Mouse (Mus musculus) limb, embryonic 14.5 days (tissue): ENCODE data around the gene Slamf6. TPM values are rescaled to one million over a fixed set of nuclear protein-coding genes. Genes with fewer than 3 reads are reported as not detected.

ENCODE experiments used
- ATAC-seq: fragments of 200-750 bp; cut with Nextera tagmentation; 2 replicates; pipeline ENCODE4 v1.8.0; 2017; ENCODE audit warnings: low read depth, moderate number of reproducible peaks, moderate TSS enrichment; ENCODE audit not compliant: low FRiP score
- DNase-seq: peaks from one replicate; pipeline ENCODE4 v3.0.0-alpha.2; 2015; ENCODE audit warnings: low spot score
- H3K27ac ChIP-seq: fragments of 300-500 bp; sonication (generic); replicated peaks from 2 replicates; pipeline ENCODE4 v1.5.1; 2014; ENCODE audit warnings: low read depth, mild to moderate bottlenecking, low read length, moderate library complexity, mixed read lengths
- H3K27me3 ChIP-seq: fragments of 300-500 bp; sonication (generic); 2 replicates; pipeline ENCODE4 v1.6.1; 2014; ENCODE audit warnings: low read length, mixed read lengths; ENCODE audit not compliant: control insufficient read depth, insufficient read depth
- H3K36me3 ChIP-seq: fragments of 300-500 bp; sonication (generic); 2 replicates; pipeline ENCODE4 v1.6.1; 2014; ENCODE audit warnings: mild to moderate bottlenecking, low read length, moderate library complexity, mixed read lengths; ENCODE audit not compliant: control insufficient read depth, insufficient read depth
- H3K4me1 ChIP-seq: fragments of 300-500 bp; sonication (generic); 2 replicates; pipeline ENCODE4 v1.6.1; 2014; ENCODE audit warnings: antibody characterized with exemption, low read length, mixed read lengths; ENCODE audit not compliant: control insufficient read depth, insufficient read depth
- H3K4me2 ChIP-seq: fragments of 300-500 bp; sonication (generic); replicated peaks from 2 replicates; pipeline ENCODE4 v1.6.1; 2014; ENCODE audit warnings: low read depth, mild to moderate bottlenecking, low read length, moderate library complexity; ENCODE audit not compliant: severe bottlenecking
- H3K4me3 ChIP-seq: fragments of 300-500 bp; sonication (generic); replicated peaks from 2 replicates; pipeline ENCODE4 v1.5.1; 2014; ENCODE audit warnings: low read length
- H3K9ac ChIP-seq: fragments of 300-500 bp; sonication (generic); 2 replicates; pipeline ENCODE4 v1.6.1; 2014; ENCODE audit warnings: mild to moderate bottlenecking, low read depth, low read length, moderate library complexity; ENCODE audit not compliant: severe bottlenecking
- H3K9me3 ChIP-seq: fragments of 300-500 bp; sonication (generic); 2 replicates; pipeline ENCODE4 v1.6.1; 2016; ENCODE audit warnings: low read length; ENCODE audit not compliant: control insufficient read depth
- POLR2A ChIP-seq: fragments of 200-500 bp; IDR thresholded peaks from 2 replicates; pipeline ENCODE4 v1.8.0; 2012; ENCODE audit warnings: inconsistent platforms, mild to moderate bottlenecking, moderate library complexity, borderline replicate concordance; ENCODE audit not compliant: insufficient read depth, insufficient read length; ENCODE audit errors: extremely low read depth
- WGBS: fragments of 180-500 bp; shearing (Covaris S2); extraction: QIAGEN DNeasy Blood & Tissue Kit; methylation state at CpG from one replicate; pipeline ENCODE4 v1.1.7; 2014; 5-methylcytosine and 5-hydroxymethylcytosine counted together
- polyA plus RNA-seq, 2 experiments: library from polyadenylated mRNA; depleted of rRNA in 1 of 2; stranded (reverse) in 1 of 2; unstranded in 1 of 2; fragments of >200 nt; fragmentation: Nextera tagmentation in 1 of 2; extraction: Ambion mirVana in 1 of 2; gene quantifications; 2 replicates each; pipeline versions ENCODE4 v1.2.1 to v1.2.3; 2012 to 2014

The Slamf6 gene
- polyA plus RNA-seq, 2 experiments = 0.11 to 0.32 TPM

DNA sequence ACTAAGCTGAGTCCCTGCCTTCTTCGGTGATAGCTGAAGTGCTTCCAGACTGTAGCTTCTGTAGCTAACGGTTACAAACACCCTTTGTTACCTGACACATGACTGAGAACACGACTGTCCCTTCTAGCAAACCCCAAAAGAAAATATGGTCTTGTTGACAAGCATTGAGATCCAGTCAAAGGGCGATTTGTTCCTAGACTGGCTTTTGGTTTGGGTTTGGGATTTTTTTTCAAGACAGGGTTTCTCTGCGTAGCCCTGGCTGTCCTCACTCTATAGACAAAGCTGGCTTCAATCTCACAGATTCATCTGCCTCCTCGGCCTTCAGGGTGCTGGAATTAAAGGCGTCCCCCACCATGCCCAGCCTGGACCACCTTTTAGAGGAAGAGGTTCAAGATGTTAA lies 79.4 kb downstream of the Slamf6 start:
- Histone ChIP-seq H3K9ac (no peak overlapping the region), H3K4me3 (no peak overlapping the region), H3K27ac (no peak overlapping the region), H3K9me3 (no peaks in the 10 kb centered on the region), H3K36me3 (peaks cover 5% of the 10 kb centered on the region), H3K4me1 (no peaks in the 10 kb centered on the region), H3K27me3 (no peaks in the 10 kb centered on the region), H3K4me2 (no peak overlapping the region)
- WGBS = 80% methylated on average over 7 of the region's 7 CpGs
- DNase-seq (no peak), ATAC-seq (no peak)
- TF ChIP-seq POLR2A = no peak

DNA sequence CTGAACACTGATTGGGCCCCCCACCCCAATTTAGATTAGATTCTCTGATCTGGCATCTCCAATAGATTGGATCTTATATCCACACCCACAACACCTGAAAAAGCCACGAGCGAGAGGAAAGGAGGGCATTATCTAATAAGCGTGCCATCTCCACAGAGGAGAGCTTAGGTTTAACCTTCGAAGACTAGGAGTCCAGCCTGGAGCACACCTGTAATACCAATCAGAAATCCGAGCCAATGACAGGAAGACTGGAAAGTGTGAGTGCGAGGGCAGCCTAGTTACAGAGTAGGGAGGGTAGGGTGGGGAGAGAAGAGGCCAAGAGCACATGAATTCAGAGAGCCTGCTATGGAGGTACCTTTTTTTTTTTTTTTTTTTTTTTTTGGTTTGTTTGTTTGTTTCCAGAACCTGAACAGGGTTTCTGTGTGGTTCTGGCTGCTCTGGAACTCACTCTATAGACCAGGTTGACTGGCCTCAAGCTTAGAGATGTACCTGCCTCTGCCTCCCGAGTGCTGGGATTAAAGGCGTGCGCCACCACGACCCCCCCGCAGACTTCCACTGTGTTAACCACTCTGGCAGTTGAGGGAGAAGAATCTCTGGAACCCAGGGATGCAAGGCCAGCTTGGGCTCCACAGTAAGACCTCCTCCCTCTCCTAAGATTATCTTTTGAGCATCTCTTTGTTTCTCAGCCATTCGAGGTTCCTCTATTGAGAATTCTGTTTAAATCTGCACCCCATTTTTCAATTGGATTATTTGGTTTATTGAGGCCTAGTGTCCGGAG lies 81.7 kb downstream of the Slamf6 start:
- no peaks in the 10 kb centered on the region for H3K27me3 ChIP-seq
- H3K27ac ChIP-seq = no peak overlapping the region
- H3K4me2 ChIP-seq = no peak overlapping the region
- WGBS = 87% methylated on average over 13 of the region's 13 CpGs
- TF ChIP-seq POLR2A = no peak
- peaks cover 16% of the 10 kb centered on the region for H3K36me3 ChIP-seq
- no peaks in the 10 kb centered on the region for H3K4me1 ChIP-seq
- H3K4me3 ChIP-seq = no peak overlapping the region
- H3K9me3 ChIP-seq = no peaks in the 10 kb centered on the region
- H3K9ac ChIP-seq = no peak overlapping the region
- ATAC-seq = no peak
- DNase-seq = no peak

DNA sequence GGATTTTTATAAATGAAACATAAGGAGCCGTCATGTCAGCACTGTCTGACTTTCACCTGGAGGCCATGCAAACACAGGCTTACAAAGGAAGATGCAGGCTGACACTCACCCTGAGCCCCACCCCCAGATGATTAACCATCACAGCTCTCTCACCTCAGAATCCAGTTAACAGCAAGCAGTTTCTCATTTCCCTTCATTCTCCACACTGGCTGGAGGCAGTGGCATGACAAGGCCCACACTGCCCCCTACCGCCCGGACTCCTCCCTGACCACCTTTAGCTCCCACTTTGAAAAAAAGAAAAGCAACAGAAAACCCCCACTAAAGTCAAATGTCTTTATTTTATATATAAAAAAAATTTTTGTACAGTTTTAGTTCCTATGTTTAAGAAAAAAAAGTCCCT lies 83.3 kb downstream of the Slamf6 start:
- peak; percentile 20 for DNase-seq
- Histone ChIP-seq H3K4me2 (no peak overlapping the region), H3K27ac (no peak overlapping the region), H3K4me3 (no peak overlapping the region), H3K9me3 (no peaks in the 10 kb centered on the region), H3K27me3 (no peaks in the 10 kb centered on the region), H3K4me1 (no peaks in the 10 kb centered on the region), H3K36me3 (peaks cover 33% of the 10 kb centered on the region), H3K9ac (no peak overlapping the region)
- 0 out of 2 replicates have a peak, but pooled peaks have one; percentile 27 for ATAC-seq
- WGBS = 46% methylated on average over 3 of the region's 3 CpGs
- no peak for TF ChIP-seq POLR2A

GRCm38 (mm10) chr1:172001665-172002064 lies 84.3 kb downstream of the Slamf6 start:
- WGBS = 70% methylated on average over 12 of the region's 12 CpGs

More at GRCm38 (mm10) chr1:172001665-172002064, 84.3 kb downstream of the Slamf6 start:
- no peak overlapping the region for H3K27ac ChIP-seq
- no peak overlapping the region for H3K9ac ChIP-seq
- no peak overlapping the region for H3K4me3 ChIP-seq
- peaks cover 41% of the 10 kb centered on the region for H3K36me3 ChIP-seq
- H3K27me3 ChIP-seq = no peaks in the 10 kb centered on the region
- no peaks in the 10 kb centered on the region for H3K4me1 ChIP-seq
- ATAC-seq (no peak), DNase-seq (no peak)
- TF ChIP-seq POLR2A = no peak
- H3K4me2 ChIP-seq = no peak overlapping the region
- no peaks in the 10 kb centered on the region for H3K9me3 ChIP-seq

Other genes starting within 250 kb of the Slamf6 start
- 2.3 and 2.4 TPM in 2 replicates for gene Cd48, start 235.5 kb upstream of the Slamf6 start, polyA plus RNA-seq (2012; rRNA removed)
- 5.0 and 5.4 TPM in 2 replicates for gene Cd48, start 235.5 kb upstream of the Slamf6 start, polyA plus RNA-seq (2014; fragmentation: Nextera tagmentation; extraction: Ambion mirVana)
- gene Slamf1, start 150.4 kb upstream of the Slamf6 start, polyA plus RNA-seq (2012; rRNA removed) = 0.10 and 0.12 TPM in 2 replicates
- gene Slamf1, start 150.4 kb upstream of the Slamf6 start, polyA plus RNA-seq (2014; fragmentation: Nextera tagmentation; extraction: Ambion mirVana) = 0.08 and 0.11 TPM in 2 replicates
- gene Cd84, start 77.8 kb upstream of the Slamf6 start, polyA plus RNA-seq (2012; rRNA removed) = 1.2 and 1.7 TPM in 2 replicates
- 2.3 and 2.8 TPM in 2 replicates for gene Cd84, start 77.8 kb upstream of the Slamf6 start, polyA plus RNA-seq (2014; fragmentation: Nextera tagmentation; extraction: Ambion mirVana)
- gene Gm10521, start 21.9 kb upstream of the Slamf6 start, polyA plus RNA-seq (2012; rRNA removed) = 0.16 and 0.18 TPM in 2 replicates
- gene Gm10521, start 21.9 kb upstream of the Slamf6 start, polyA plus RNA-seq (2014; fragmentation: Nextera tagmentation; extraction: Ambion mirVana) = not detected in 2 replicates
- 29.4 and 35.6 TPM in 2 replicates for gene Vangl2, start 110.9 kb downstream of the Slamf6 start, polyA plus RNA-seq (2012; rRNA removed)
- gene Vangl2, start 110.9 kb downstream of the Slamf6 start, polyA plus RNA-seq (2014; fragmentation: Nextera tagmentation; extraction: Ambion mirVana) = 15.6 and 19.1 TPM in 2 replicates
- gene Nhlh1, start 140.1 kb downstream of the Slamf6 start, polyA plus RNA-seq (2012; rRNA removed) = 0.25 and 0.41 TPM in 2 replicates
- gene Nhlh1, start 140.1 kb downstream of the Slamf6 start, polyA plus RNA-seq (2014; fragmentation: Nextera tagmentation; extraction: Ambion mirVana) = not detected in 2 replicates
- 187 and 191 TPM in 2 replicates for gene Copa, start 165.0 kb downstream of the Slamf6 start, polyA plus RNA-seq (2012; rRNA removed)
- gene Copa, start 165.0 kb downstream of the Slamf6 start, polyA plus RNA-seq (2014; fragmentation: Nextera tagmentation; extraction: Ambion mirVana) = 230 and 247 TPM in 2 replicates
- 137 and 161 TPM in 2 replicates for gene Ncstn, start 165.3 kb downstream of the Slamf6 start, polyA plus RNA-seq (2012; rRNA removed)
- 98.4 and 103 TPM in 2 replicates for gene Ncstn, start 165.3 kb downstream of the Slamf6 start, polyA plus RNA-seq (2014; fragmentation: Nextera tagmentation; extraction: Ambion mirVana)
- gene Pex19, start 209.2 kb downstream of the Slamf6 start, polyA plus RNA-seq (2012; rRNA removed) = 100 and 115 TPM in 2 replicates
- gene Pex19, start 209.2 kb downstream of the Slamf6 start, polyA plus RNA-seq (2014; fragmentation: Nextera tagmentation; extraction: Ambion mirVana) = 129 and 135 TPM in 2 replicates
- 120 TPM in 2 replicates for gene Dcaf8, start 230.6 kb downstream of the Slamf6 start, polyA plus RNA-seq (2012; rRNA removed)
- 121 and 131 TPM in 2 replicates for gene Dcaf8, start 230.6 kb downstream of the Slamf6 start, polyA plus RNA-seq (2014; fragmentation: Nextera tagmentation; extraction: Ambion mirVana)